Mouse (Mus musculus): ENCODE results near the gene Alox12b.

DNA sequence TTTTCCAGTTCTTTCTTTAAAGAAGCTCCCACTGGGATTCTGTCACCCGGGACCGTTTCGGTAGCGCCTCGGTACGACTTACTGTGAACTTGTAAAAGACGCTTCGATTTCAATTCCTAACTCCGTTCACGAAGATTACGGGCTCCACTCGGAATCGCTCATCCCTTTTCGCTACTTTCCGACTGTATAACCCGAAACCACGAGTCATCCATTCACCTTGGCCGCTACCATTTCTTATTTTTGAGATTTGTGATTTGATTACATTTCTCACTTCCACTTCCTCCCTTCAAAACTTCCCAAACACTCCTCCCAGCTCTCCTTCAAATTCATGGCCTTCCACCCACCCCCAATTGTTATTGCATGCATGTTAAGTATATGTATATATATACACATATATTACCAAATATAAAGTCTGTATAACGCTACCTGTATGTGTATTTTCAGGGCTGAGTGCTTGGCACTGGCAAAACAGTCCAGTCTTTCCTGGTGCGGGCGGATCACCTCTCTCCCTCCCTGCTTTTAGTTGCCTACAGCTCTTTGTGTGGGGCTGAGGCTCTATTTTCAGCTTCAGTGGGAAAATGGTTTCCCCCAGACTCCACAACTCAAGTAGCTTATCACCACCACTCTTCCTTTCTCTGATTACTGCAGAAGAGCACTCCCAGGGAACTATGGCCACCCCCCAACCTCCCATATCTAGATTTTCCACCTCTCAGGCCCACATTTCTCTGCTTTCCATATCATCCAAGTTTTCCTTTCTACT, 45.6 kb upstream of the Alox12b start:
- TF ChIP-seq POLR2A (IDR thresholded peaks at IDR 0.05; ENCODE audit: extremely low read depth, insufficient read depth, low read length) (no peak), CTCF (IDR thresholded peaks at IDR 0.05; ENCODE audit: low read depth, low read length) (no peak)
